ENCODE assay signal across 24 mouse cellular contexts in the genomic region with DNA sequence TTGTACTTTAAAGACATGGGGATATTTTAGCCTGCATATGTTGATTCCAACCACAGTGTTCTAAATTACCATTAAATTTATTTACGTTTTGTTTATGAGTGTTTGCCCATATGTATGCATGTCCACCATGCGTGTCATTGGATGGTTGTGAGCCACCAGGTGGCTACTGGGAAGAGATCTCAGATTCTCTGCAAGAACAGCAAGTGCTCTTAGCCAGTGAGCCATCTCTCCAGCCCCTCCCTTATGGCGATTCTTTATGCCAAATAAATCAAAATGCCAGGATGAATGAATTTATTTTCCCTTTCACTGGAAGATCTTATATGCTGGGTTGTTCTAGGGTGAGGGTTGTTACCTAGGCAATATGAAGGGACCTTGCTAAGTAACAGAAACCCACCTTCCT. TPM values are rescaled to one million over a fixed set of nuclear protein-coding genes. Genes with fewer than 3 reads are reported as not detected.
DNase-seq lines count a peak whose midpoint lies in the region; ATAC-seq and TF ChIP-seq lines count a peak whose summit lies in the region.
"Had no signal": no experiment of that assay in that cellular context is flagged by ENCODE, and none has a peak within 500 bp of the region (broad histone marks: within the 10 kb centered on the region; RNA-seq: fewer than 3 reads in every experiment).

No protein-coding gene starts in this region.

- ATAC-seq in forebrain, postnatal 0 days: no peak
- ATAC-seq: intestine, embryonic 15.5 days; liver, postnatal 0 days; lung, postnatal 0 days had no signal

- TF ChIP-seq CTCF in forebrain, postnatal 0 days (IDR thresholded peaks at IDR 0.05; ENCODE audit: low read depth): 0 out of 2 replicates have a peak, but pooled peaks have one; percentile 9
- TF ChIP-seq CTCF in left cerebral cortex, adult 2 months (IDR thresholded peaks at IDR 0.05): peak; percentile 10

- H3K4me3 ChIP-seq in forebrain, postnatal 0 days (ENCODE audit: low read depth, low read length): peak overlapping the region; percentile 28
- H3K4me3 ChIP-seq in forebrain, embryonic 10.5 days: no peak overlapping the region
- peak overlapping the region; percentile 66 for H3K4me3 ChIP-seq in left cerebral cortex, adult 2 months
- H3K4me3 ChIP-seq: embryonic facial prominence, embryonic 12.5 days; erythroblast, embryonic 14.5 days; heart, embryonic 15.5 days; intestine, embryonic 15.5 days; limb, embryonic 12.5 days; neural tube, embryonic 13.5 days had no signal

- H3K4me2 ChIP-seq in forebrain, postnatal 0 days (ENCODE audit: low read depth): peak overlapping the region; percentile 43
- H3K4me2 ChIP-seq: embryonic facial prominence, embryonic 12.5 days; heart, embryonic 15.5 days; intestine, embryonic 15.5 days; limb, embryonic 12.5 days; liver, embryonic 11.5 days; neural tube, embryonic 13.5 days had no signal

- H3K27ac ChIP-seq in forebrain, postnatal 0 days (ENCODE audit: low read depth, low read length): peak overlapping the region; percentile 55
- no peak overlapping the region for H3K27ac ChIP-seq in forebrain, embryonic 10.5 days
- H3K27ac ChIP-seq in left cerebral cortex, adult 2 months: peak overlapping the region; percentile 41; the same call in 1 of the 2 replicates
- H3K27ac ChIP-seq: embryonic facial prominence, embryonic 12.5 days; heart, embryonic 15.5 days; intestine, embryonic 15.5 days; limb, embryonic 12.5 days; macrophage; neural tube, embryonic 13.5 days had no signal

- no peaks in the 10 kb centered on the region for H3K36me3 ChIP-seq in forebrain, postnatal 0 days (ENCODE audit: insufficient read depth)
- H3K36me3 ChIP-seq in forebrain, embryonic 10.5 days (replicated peaks): no peaks in the 10 kb centered on the region
- H3K36me3 ChIP-seq: embryonic facial prominence, embryonic 12.5 days; heart, embryonic 15.5 days; intestine, embryonic 15.5 days; limb, embryonic 12.5 days; neural tube, embryonic 13.5 days had no signal

- H3K27me3 ChIP-seq in forebrain, postnatal 0 days (ENCODE audit: insufficient read depth, low read length): no peaks in the 10 kb centered on the region
- peaks cover 24% of the 10 kb centered on the region for H3K27me3 ChIP-seq in forebrain, embryonic 10.5 days (ENCODE audit: poor library complexity, severe bottlenecking)

- no peaks in the 10 kb centered on the region for H3K9me3 ChIP-seq in forebrain, postnatal 0 days (ENCODE audit: low read length)
- H3K9me3 ChIP-seq in forebrain, embryonic 10.5 days: no peaks in the 10 kb centered on the region
- H3K9me3 ChIP-seq: embryonic facial prominence, embryonic 12.5 days; heart, embryonic 15.5 days; intestine, embryonic 15.5 days; limb, embryonic 12.5 days; neural tube, embryonic 13.5 days had no signal

- WGBS in forebrain, postnatal 0 days: 73% methylated on average over 3 of the region's 3 CpGs
- WGBS in forebrain, embryonic 10.5 days: 86% methylated on average over 3 of the region's 3 CpGs

- H3K9ac ChIP-seq in forebrain, postnatal 0 days: peak overlapping the region; percentile 42
- H3K9ac ChIP-seq: embryonic facial prominence, embryonic 12.5 days; heart, embryonic 15.5 days; intestine, embryonic 15.5 days; limb, embryonic 12.5 days; liver, postnatal 0 days; neural tube, embryonic 13.5 days had no signal

- intact Hi-C loops in left cerebral cortex, adult 2 months (cut with DNase I): no loop called here

- DNase-seq in cerebellum, adult 11-12 months: peak; percentile 60
- DNase-seq in cerebellum, adult 11 months: no peak
- DNase-seq in forebrain, postnatal 0 days: no peak
- no peak for DNase-seq in forebrain, embryonic 10.5 days (ENCODE audit: extremely low spot score, low spot score)
- DNase-seq in left cerebral cortex, adult 2 months (ENCODE audit: extremely low spot score in 1 of 2, low spot score in 2 of 2): no peak
- DNase-seq in left cerebral cortex, adult 18-20 months (ENCODE audit: low spot score in 2 of 2): no peak
- DNase-seq in cerebellum, postnatal 10 days: peak; percentile 57
- no peak for DNase-seq in right cerebral cortex, postnatal 25 days
- DNase-seq: adrenal gland, postnatal 14 days; heart, postnatal 36 days; kidney, adult 8-10 months; kidney, postnatal 10 days; liver, postnatal 0 days; thymus, adult 18-20 months; thymus, postnatal 36 days had no signal

- H3K4me1 ChIP-seq in forebrain, postnatal 0 days (ENCODE audit: insufficient read depth): no peaks in the 10 kb centered on the region
- H3K4me1 ChIP-seq in forebrain, embryonic 10.5 days: no peaks in the 10 kb centered on the region
- H3K4me1 ChIP-seq: embryonic facial prominence, embryonic 12.5 days; intestine, embryonic 15.5 days; limb, embryonic 12.5 days had no signal

RNA-seq across cellular contexts. Expression of gene Arpp21, which starts 7.3 kb away (rescaled TPM):
- 151 and 230 TPM in 2 replicates for total RNA-seq in forebrain, postnatal 0 days (2014; rRNA removed)
- 118 and 122 TPM in 2 replicates for polyA plus RNA-seq in forebrain, postnatal 0 days (2015; fragmentation: Nextera tagmentation; extraction: Ambion mirVana)
- 0.20 and 1.4 TPM in 2 replicates for polyA plus RNA-seq in forebrain, embryonic 10.5 days (2016; fragmentation: Nextera tagmentation; extraction: Ambion mirVana)
- total RNA-seq in left cerebral cortex, adult 2 months (2021): 100 to 1,000 TPM; 762 to 763 TPM
- total RNA-seq in left cerebral cortex, adult 18-20 months (2021): 100 to 1,000 TPM; 673 to 751 TPM
- polyA plus RNA-seq: lung, postnatal 0 days had no signal

Comparison
In these comparisons a context has a peak if more than half of its experiments do, and no peak if none do; other contexts are left out.
1. DNase-seq: peak in cerebellum, adult 11-12 months (single experiment) and cerebellum, postnatal 10 days (2 of 2); none in cerebellum, adult 11 months (single experiment), forebrain, postnatal 0 days (single experiment), forebrain, embryonic 10.5 days (single experiment), left cerebral cortex, adult 2 months (0 of 2), left cerebral cortex, adult 18-20 months (0 of 2) and right cerebral cortex, postnatal 25 days (single experiment).